Mouse (Mus musculus) heart, postnatal 0 days (tissue): ENCODE results near the gene Gpr132.

Experiments
- CTCF ChIP-seq: IDR thresholded peaks from 2 replicates; pipeline ENCODE4 v1.5.1; 2016; ENCODE audit warnings: antibody characterized with exemption, control low read depth, low read depth
- EP300 ChIP-seq: IDR thresholded peaks from 2 replicates; pipeline ENCODE4 v1.6.1; 2016; ENCODE audit warnings: antibody characterized with exemption, low read depth

GRCm38 (mm10) chr12:112810092-112810885, 57.7 kb downstream of the Gpr132 start:
- TF ChIP-seq CTCF (no peak), EP300 (no peak)
